Mouse (Mus musculus) liver, adult 2 months (tissue): ENCODE data around the gene Noc3l.

ENCODE experiments used
- CTCF ChIP-seq: fragments of 200-500 bp; IDR thresholded peaks from 2 replicates; pipeline ENCODE4 v1.5.1; 2011; ENCODE audit warnings: low read depth, low read length, control low read depth
- POLR2A ChIP-seq: fragments of 200-500 bp; IDR thresholded peaks from 2 replicates; pipeline ENCODE4 v1.6.1; 2011; ENCODE audit warnings: low read length, control low read depth; ENCODE audit not compliant: insufficient read depth; ENCODE audit errors: extremely low read depth

- TF ChIP-seq CTCF (no peak), POLR2A (no peak)
These were observed 20.7 kb downstream of the Noc3l start for GRCm38 (mm10) chr19:38798291-38798690.
